Mouse (Mus musculus): ENCODE results near the gene Ykt6. TPM values are rescaled to one million over a fixed set of nuclear protein-coding genes. Genes with fewer than 3 reads are reported as not detected.

Gene Ykt6
- total RNA-seq (2014; rRNA removed), result 130 TPM in 2 replicates
- 72.3 and 81.7 TPM in 2 replicates for polyA plus RNA-seq (2015; fragmentation: Nextera tagmentation; extraction: Ambion mirVana)

DNA sequence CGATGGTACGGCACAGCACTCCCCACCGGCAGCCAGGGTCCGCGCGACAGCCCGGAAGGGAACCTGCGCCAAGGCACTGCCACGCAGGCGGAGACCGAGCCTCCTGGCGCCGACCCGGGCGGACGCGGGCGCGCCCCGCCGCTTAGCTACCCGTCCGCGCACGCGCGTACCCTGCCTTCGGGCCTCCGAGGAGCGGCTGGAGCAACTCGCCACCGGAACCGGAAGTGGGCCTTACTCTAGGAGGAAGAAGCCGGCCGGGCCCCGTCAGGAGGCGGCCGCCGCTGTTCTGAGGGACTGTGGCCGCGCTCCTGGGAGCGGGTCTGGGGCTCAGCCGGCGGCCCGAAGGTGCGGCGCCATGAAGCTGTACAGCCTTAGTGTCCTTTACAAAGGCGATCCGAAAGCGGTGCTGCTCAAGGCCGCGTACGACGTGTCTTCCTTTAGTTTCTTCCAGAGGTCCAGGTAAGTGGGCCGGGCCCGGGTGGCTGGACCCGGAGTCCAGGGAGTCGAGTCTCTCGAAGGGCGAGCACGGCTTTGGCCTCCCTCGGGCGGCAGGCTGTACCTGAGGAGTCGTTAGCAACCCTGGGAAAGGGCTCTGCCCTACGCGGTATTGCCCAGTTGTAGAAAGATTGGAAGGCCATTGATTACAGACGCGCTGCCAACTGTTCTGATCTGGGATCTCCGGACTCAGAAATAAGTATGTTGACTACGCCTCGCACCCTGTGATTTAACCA is at the start of gene Ykt6:
Gene Ykt6 (plus strand): TSS at position 148 of the 731 bp plus-strand sequence.
- no peak for TF ChIP-seq CTCF (IDR thresholded peaks at IDR 0.05; ENCODE audit: low read depth)
- Histone ChIP-seq H3K36me3 (ENCODE audit: insufficient read depth, low read length) (no peaks in the 10 kb centered on the region; the same call in 1 of the 2 replicates), H3K4me3 (ENCODE audit: low read length) (peak within 1 kb of the TSS; percentile 96), H3K9me3 (ENCODE audit: low read length) (no peaks in the 10 kb centered on the region), H3K9ac (replicated peaks; ENCODE audit: low read length) (peak within 1 kb of the TSS; percentile 93), H3K27me3 (ENCODE audit: insufficient read depth, low read length) (no peaks in the 10 kb centered on the region), H3K4me1 (ENCODE audit: insufficient read depth, low read length) (peaks cover 12% of the 10 kb centered on the region), H3K27ac (peak within 1 kb of the TSS; percentile 93), H3K4me2 (ENCODE audit: low read depth, low read length) (peak within 1 kb of the TSS; percentile 87)
- DNase-seq (ENCODE audit: low spot score), result peak; percentile 98
- WGBS, result under 1% methylated on average over 64 of the region's 71 CpGs
- ATAC-seq, result peak; percentile 96

GRCm38 (mm10) chr11:5905778-5906518 is 49.5 kb upstream of the Ykt6 start:
- H3K4me2 ChIP-seq (ENCODE audit: low read depth, low read length), result no peak overlapping the region
- WGBS, result 69% methylated on average over 10 of the region's 10 CpGs
- TF ChIP-seq CTCF (IDR thresholded peaks at IDR 0.05; ENCODE audit: low read depth), result no peak
- peaks cover 15% of the 10 kb centered on the region for H3K4me1 ChIP-seq (ENCODE audit: insufficient read depth, low read length)
- no peak; the same call in 1 of the 2 replicates for ATAC-seq
- no peak overlapping the region for H3K9ac ChIP-seq (replicated peaks; ENCODE audit: low read length)
- H3K36me3 ChIP-seq (ENCODE audit: insufficient read depth, low read length), result no peaks in the 10 kb centered on the region
- no peaks in the 10 kb centered on the region for H3K9me3 ChIP-seq (ENCODE audit: low read length)
- DNase-seq (ENCODE audit: low spot score), result peak; percentile 31
- H3K4me3 ChIP-seq (ENCODE audit: low read length), result no peak overlapping the region
- no peaks in the 10 kb centered on the region for H3K27me3 ChIP-seq (ENCODE audit: insufficient read depth, low read length)
- peak overlapping the region; percentile 26; the same call in 1 of the 2 replicates for H3K27ac ChIP-seq

GRCm38 (mm10) chr11:5907096-5907495 is 48.4 kb upstream of the Ykt6 start:
- Histone ChIP-seq H3K4me1 (ENCODE audit: insufficient read depth, low read length) (peaks cover 6% of the 10 kb centered on the region; the same call in 1 of the 2 replicates), H3K27me3 (ENCODE audit: insufficient read depth, low read length) (no peaks in the 10 kb centered on the region), H3K27ac (no peak overlapping the region), H3K4me2 (ENCODE audit: low read depth, low read length) (no peak overlapping the region), H3K9ac (replicated peaks; ENCODE audit: low read length) (no peak overlapping the region), H3K4me3 (ENCODE audit: low read length) (no peak overlapping the region), H3K36me3 (ENCODE audit: insufficient read depth, low read length) (no peaks in the 10 kb centered on the region), H3K9me3 (ENCODE audit: low read length) (no peaks in the 10 kb centered on the region)
- ATAC-seq, result no peak
- WGBS, result 42% methylated on average over 5 of the region's 5 CpGs
- no peak for TF ChIP-seq CTCF (IDR thresholded peaks at IDR 0.05; ENCODE audit: low read depth)
- no peak for DNase-seq (ENCODE audit: low spot score)

- no peak for ATAC-seq
- H3K4me2 ChIP-seq (ENCODE audit: low read depth, low read length), result no peak overlapping the region
- H3K27ac ChIP-seq, result no peak overlapping the region
- no peaks in the 10 kb centered on the region for H3K9me3 ChIP-seq (ENCODE audit: low read length)
- H3K36me3 ChIP-seq (ENCODE audit: insufficient read depth, low read length), result no peaks in the 10 kb centered on the region
- H3K9ac ChIP-seq (replicated peaks; ENCODE audit: low read length), result no peak overlapping the region
- no peaks in the 10 kb centered on the region for H3K27me3 ChIP-seq (ENCODE audit: insufficient read depth, low read length)
- TF ChIP-seq CTCF (IDR thresholded peaks at IDR 0.05; ENCODE audit: low read depth), result no peak
- 81% methylated on average over 4 of the region's 4 CpGs for WGBS
- DNase-seq (ENCODE audit: low spot score), result no peak
- H3K4me3 ChIP-seq (ENCODE audit: low read length), result no peak overlapping the region
- no peaks in the 10 kb centered on the region; the same call in 1 of the 2 replicates for H3K4me1 ChIP-seq (ENCODE audit: insufficient read depth, low read length)
These were observed 46.9 kb upstream of the Ykt6 start for GRCm38 (mm10) chr11:5908642-5909041.

DNA sequence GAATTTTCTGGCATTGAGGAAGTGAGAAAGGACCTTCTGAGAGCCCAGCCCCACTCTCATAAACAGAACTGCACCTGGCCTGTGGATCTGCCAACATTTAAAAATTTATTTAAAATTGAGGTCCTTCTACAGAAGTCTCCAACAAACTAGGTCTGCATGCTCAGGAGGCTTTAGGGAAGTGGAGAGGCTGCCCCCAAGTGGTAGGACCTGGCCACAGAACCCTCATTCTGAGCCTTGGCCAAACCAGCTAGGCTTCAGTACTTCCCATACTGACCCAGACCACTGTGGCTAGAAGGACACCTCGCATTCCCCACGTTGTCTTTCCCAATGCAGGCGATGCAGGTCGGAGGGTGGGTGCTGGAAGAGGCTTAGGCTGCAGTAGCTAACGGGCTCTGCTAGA is 42.9 kb upstream of the Ykt6 start:
- no peaks in the 10 kb centered on the region for H3K36me3 ChIP-seq (ENCODE audit: insufficient read depth, low read length)
- WGBS, result 26% methylated on average over 5 of the region's 5 CpGs
- H3K27me3 ChIP-seq (ENCODE audit: insufficient read depth, low read length), result no peaks in the 10 kb centered on the region
- no peaks in the 10 kb centered on the region for H3K9me3 ChIP-seq (ENCODE audit: low read length)
- peak; percentile 75 for DNase-seq (ENCODE audit: low spot score)
- ATAC-seq, result peak; percentile 57
- TF ChIP-seq CTCF (IDR thresholded peaks at IDR 0.05; ENCODE audit: low read depth), result peak; percentile 71
- H3K4me2 ChIP-seq (ENCODE audit: low read depth, low read length), result no peak overlapping the region
- no peak overlapping the region for H3K9ac ChIP-seq (replicated peaks; ENCODE audit: low read length)
- no peaks in the 10 kb centered on the region; the same call in 1 of the 2 replicates for H3K4me1 ChIP-seq (ENCODE audit: insufficient read depth, low read length)
- H3K27ac ChIP-seq, result no peak overlapping the region
- no peak overlapping the region for H3K4me3 ChIP-seq (ENCODE audit: low read length)

DNA sequence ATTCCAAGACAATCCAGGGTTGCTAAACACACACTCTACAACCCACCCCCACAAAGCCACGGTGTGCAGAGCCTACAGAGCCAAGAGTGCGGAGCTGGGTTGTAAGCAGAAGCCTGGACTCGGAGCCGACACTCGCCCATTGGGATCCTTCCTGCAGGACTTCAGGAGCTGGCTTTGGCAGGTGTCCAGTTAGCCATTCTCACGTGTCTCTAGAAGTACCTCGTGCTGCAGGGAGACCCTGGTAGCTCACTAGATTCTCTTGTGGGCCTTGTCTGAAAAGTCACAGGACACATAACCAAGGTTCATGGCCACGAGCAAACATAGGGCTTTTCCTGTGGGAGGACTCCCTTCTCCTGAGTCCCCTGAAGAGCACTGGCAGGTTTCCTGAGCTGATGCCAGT is 42.2 kb upstream of the Ykt6 start:
- 61% methylated on average over 8 of the region's 8 CpGs for WGBS
- TF ChIP-seq CTCF (IDR thresholded peaks at IDR 0.05; ENCODE audit: low read depth), result no peak
- H3K9ac ChIP-seq (replicated peaks; ENCODE audit: low read length), result no peak overlapping the region

More for the DNA sequence above, 42.2 kb upstream of the Ykt6 start:
- Histone ChIP-seq H3K36me3 (ENCODE audit: insufficient read depth, low read length) (no peaks in the 10 kb centered on the region), H3K9me3 (ENCODE audit: low read length) (no peaks in the 10 kb centered on the region), H3K4me1 (ENCODE audit: insufficient read depth, low read length) (no peaks in the 10 kb centered on the region; the same call in 1 of the 2 replicates), H3K4me3 (ENCODE audit: low read length) (no peak overlapping the region), H3K27ac (no peak overlapping the region), H3K27me3 (ENCODE audit: insufficient read depth, low read length) (no peaks in the 10 kb centered on the region), H3K4me2 (ENCODE audit: low read depth, low read length) (no peak overlapping the region)
- DNase-seq (ENCODE audit: low spot score) (no peak), ATAC-seq (peak; percentile 21; the same call in 1 of the 2 replicates)

Measured in hindbrain, postnatal 0 days (tissue).